Mouse (Mus musculus) C2C12 (cell line): Measurements from ENCODE around the gene Cyp4f18. TPM values are rescaled to one million over a fixed set of nuclear protein-coding genes. Genes with fewer than 3 reads are reported as not detected.
"Not testable (repeated sequence)": the region's sequence is repeated elsewhere in the genome, so short reads cannot be mapped to it uniquely, and the experiment has no call there.

ENCODE experiments used
- H3K27me3 ChIP-seq: one replicate; pipeline ENCODE4 v1.6.1; 2011; ENCODE audit not compliant: control insufficient read depth, insufficient read depth, insufficient read length
- H3K36me3 ChIP-seq: one replicate; pipeline ENCODE4 v1.6.1; 2011; ENCODE audit not compliant: control insufficient read depth, insufficient read depth
- H3K4me3 ChIP-seq: one replicate; pipeline ENCODE4 v1.5.1; 2011; ENCODE audit warnings: mild to moderate bottlenecking, control low read depth; ENCODE audit not compliant: poor library complexity, insufficient read depth, severe bottlenecking
- H3K79me2 ChIP-seq: one replicate; pipeline ENCODE4 v1.6.1; 2011; ENCODE audit not compliant: control insufficient read depth, insufficient read depth
- H3K79me3 ChIP-seq: one replicate; pipeline ENCODE4 v1.6.1; 2011; ENCODE audit warnings: low read depth, control low read depth
- H3ac ChIP-seq: one replicate; pipeline ENCODE3; 2011; ENCODE audit warnings: low read depth; ENCODE audit not compliant: control insufficient read depth, insufficient read length
- CEBPB ChIP-seq: IDR thresholded peaks from one replicate; pipeline ENCODE4 v1.6.1; 2011; ENCODE audit warnings: low read depth, mild to moderate bottlenecking, control low read depth, moderate library complexity
- CTCF ChIP-seq: IDR thresholded peaks from one replicate; pipeline ENCODE4 v1.5.1; 2011; ENCODE audit not compliant: control insufficient read depth, insufficient read depth, insufficient read length
- FOSL1 ChIP-seq: IDR thresholded peaks from one replicate; pipeline ENCODE4 v1.8.0; 2011; ENCODE audit warnings: mild to moderate bottlenecking, low read length; ENCODE audit not compliant: poor library complexity, insufficient read depth, severe bottlenecking
- MAX ChIP-seq: IDR thresholded peaks from one replicate; pipeline ENCODE4 v1.6.1; 2011; ENCODE audit warnings: mild to moderate bottlenecking, control low read depth
- MYOD1 ChIP-seq: IDR thresholded peaks from one replicate; pipeline ENCODE4 v1.6.1; 2011; ENCODE audit warnings: low read depth; ENCODE audit not compliant: control insufficient read depth, insufficient read length
- MYOG ChIP-seq: IDR thresholded peaks from one replicate; pipeline ENCODE4 v1.6.1; 2011; ENCODE audit not compliant: control insufficient read depth, insufficient read length; ENCODE audit errors: extremely low read depth
- USF1 ChIP-seq: IDR thresholded peaks from one replicate; pipeline ENCODE4 v1.6.1; 2011; ENCODE audit warnings: low read depth, mild to moderate bottlenecking, control low read depth, moderate library complexity
- polyA plus RNA-seq: library from polyadenylated mRNA; unstranded; fragments of >200 nt; fragmentation: generic; extraction: Trizol; gene quantifications from one replicate; pipeline ENCODE4 v1.2.1, GENCODE M21; 2012; ENCODE audit warnings: missing spikeins

The Cyp4f18 gene
- polyA plus RNA-seq, 1 experiment = not detected

DNA sequence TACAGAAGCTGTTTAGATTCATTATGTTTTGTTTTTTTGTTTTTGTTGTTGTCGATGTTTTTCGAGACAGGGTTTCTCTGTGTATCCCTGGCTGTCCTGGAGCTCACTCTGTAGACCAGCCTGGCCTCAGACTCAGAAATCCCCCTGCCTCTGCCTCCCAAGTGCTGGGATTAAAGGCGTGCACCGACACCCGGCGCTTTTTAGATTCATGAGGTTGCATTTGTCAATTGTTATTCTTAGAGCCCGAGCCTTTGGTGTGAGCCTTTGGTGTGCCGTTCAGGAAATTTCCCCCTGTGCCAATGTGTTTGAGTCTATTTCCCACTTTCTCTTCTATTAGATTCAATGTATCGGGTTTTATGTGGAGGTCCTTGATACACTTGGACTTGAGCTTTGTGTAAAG, 54.8 kb downstream of the Cyp4f18 start:
- TF ChIP-seq MYOG (no peak), CEBPB (no peak), CTCF (no peak), FOSL1 (no peak), USF1 (no peak), MAX (no peak), MYOD1 (no peak)
- H3K27me3 ChIP-seq = no peaks in the 10 kb centered on the region

DNA sequence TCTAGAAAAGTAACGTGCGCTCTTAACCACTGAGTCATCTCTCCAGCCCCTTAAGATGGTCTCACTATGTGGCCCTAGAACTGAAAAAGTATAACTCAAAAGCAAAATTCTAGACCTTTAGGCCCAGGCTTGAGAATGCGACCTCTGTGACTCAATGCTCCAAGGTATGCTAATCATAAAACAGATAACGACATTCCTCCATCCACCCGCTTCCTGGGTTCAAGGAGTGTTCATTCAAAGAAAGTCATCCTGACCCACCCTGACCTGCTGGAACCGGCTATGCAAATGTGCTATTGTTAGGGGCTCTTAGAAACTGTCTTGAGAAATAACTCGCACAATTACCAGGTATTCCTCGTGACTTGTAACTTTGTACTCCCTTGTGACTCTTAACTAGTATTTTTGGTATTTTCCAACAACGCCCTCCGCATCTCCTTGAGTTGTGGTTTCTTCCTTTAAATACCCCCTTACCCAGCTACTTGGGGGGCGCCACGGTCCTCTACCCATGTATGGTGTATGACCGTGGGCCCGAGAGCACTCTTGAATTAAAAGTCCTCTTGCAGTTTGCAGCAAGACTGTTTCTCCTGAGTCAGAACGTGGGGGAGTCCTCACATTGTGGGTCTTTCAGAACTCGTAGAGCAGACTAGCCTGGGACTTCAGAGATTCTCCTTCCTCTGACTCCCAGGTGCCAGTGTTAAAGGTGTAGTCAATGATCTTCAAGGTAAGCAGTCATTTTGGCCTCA, 56.3 kb downstream of the Cyp4f18 start:
- not testable (repeated sequence) for H3K27me3 ChIP-seq, H3K4me3 ChIP-seq, H3ac ChIP-seq
- peaks cover 49% of the 10 kb centered on the region for H3K79me3 ChIP-seq
- peaks cover 14% of the 10 kb centered on the region for H3K36me3 ChIP-seq
- peaks cover 61% of the 10 kb centered on the region for H3K79me2 ChIP-seq

More for the DNA sequence above, 54.8 kb downstream of the Cyp4f18 start:
- peaks cover 73% of the 10 kb centered on the region for H3K79me2 ChIP-seq
- H3K79me3 ChIP-seq = peaks cover 58% of the 10 kb centered on the region
- no peak overlapping the region for H3ac ChIP-seq
- H3K4me3 ChIP-seq = no peak overlapping the region
- peaks cover 14% of the 10 kb centered on the region for H3K36me3 ChIP-seq

DNA sequence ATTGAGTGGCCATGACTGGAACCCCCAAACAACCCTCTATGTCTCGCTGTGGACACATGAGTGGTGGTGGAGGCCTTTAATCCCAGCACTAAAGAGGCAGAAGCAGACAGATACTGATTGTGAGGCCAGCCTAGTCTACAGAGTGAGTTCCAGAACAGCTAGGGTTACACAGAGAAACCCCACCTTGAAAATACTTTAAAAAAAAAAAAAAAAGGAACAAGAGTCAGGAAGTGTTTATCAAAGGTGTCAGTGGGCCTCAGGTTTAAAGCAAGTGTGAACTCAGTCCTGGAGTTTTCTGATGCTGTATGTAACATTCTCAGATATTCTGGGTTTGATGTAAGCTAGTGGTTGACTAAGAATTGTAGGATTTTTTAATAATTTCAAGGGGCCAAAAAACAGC, 56.9 kb downstream of the Cyp4f18 start:
- Histone ChIP-seq H3K79me3 (peaks cover 42% of the 10 kb centered on the region), H3K36me3 (peaks cover 14% of the 10 kb centered on the region), H3K27me3 (no peaks in the 10 kb centered on the region), H3K4me3 (no peak overlapping the region), H3ac (no peak overlapping the region), H3K79me2 (peaks cover 54% of the 10 kb centered on the region)
- TF ChIP-seq USF1 = no peak

DNA sequence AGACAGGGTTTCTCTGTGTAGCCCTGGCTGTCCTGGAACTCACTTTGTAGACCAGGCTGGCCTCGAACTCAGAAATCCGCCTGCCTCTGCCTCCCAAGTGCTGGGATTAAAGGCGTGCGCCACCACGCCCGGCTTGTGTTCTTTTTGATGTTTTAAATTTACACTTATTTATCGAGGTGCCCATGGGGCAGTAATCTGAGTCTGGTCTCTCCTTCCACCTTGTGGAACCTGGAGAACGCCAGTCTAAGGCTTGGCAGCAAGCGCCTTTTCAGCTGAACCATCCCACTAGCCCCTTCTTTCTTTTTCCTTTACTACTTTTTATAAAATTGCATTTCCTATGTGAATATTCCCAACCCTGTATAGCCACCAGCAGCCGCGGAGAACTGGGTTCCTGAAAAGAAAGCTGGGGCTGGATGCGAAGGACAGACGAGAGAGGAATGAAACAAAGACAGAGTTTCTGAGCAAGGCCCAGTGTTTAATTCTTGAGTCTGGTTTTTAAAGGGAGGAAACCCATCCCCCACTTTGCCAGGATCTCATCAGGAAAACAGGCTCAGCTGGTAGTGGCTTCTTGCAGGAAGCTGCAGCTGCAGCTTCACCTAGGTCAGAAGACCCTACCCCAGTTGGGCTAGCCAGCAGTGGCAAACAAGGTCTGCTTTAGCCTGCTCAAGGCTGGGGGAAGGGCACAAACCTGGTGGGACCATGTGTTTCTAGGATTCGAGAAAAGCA, 57.8 kb downstream of the Cyp4f18 start:
- Histone ChIP-seq H3K4me3 (peak overlapping the region; percentile 56), H3K27me3 (no peaks in the 10 kb centered on the region), H3K36me3 (peaks cover 14% of the 10 kb centered on the region), H3K79me3 (peaks cover 35% of the 10 kb centered on the region), H3ac (peak overlapping the region; percentile 31), H3K79me2 (peaks cover 47% of the 10 kb centered on the region)
- TF ChIP-seq CEBPB (no peak), CTCF (no peak), MYOD1 (no peak), FOSL1 (no peak), USF1 (no peak), MYOG (no peak), MAX (no peak)

DNA sequence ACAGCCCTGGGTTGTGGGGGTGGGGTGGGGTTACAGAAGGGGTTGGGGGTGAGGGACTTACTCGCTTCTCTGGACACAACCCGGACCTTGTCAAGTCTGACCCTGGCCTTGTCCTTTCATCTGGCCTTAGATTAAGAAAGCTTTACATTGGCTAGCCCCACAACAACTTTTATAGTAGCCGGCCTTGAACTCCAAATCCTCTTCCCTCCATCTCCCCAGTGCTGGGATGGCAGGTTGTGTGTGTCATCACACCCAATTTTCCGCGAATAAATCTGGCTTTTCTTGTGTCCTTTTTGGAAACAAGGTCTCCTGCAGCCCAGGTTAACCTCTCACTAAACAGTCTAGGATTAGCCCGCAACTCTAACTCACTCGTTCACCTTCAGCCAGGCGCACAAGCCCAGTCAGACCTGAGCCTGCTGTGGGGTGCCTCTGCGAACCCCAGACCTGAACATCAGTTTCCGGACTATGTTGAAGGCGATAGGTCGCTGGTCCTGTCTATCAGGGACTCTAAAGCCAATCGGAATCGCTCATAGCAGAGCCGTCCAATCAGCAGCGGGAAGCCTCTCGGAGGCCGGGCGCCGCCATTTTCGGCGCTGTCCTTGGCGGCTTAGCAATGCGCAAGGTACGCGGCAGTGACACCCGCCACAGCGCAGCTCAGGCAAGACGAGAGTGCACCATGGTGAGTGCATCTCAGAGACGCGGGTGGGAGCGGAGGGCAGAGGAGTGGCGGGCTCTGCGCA, 58.8 kb downstream of the Cyp4f18 start, which contains the start of gene Zfp961:
Gene Zfp961 (plus strand): TSS at position 557 of the 740 bp plus-strand sequence.
- Histone ChIP-seq H3K27me3 (no peaks in the 10 kb centered on the region), H3K4me3 (peak within 1 kb of the TSS; percentile 56), H3K36me3 (peaks cover 10% of the 10 kb centered on the region), H3K79me3 (peaks cover 28% of the 10 kb centered on the region), H3ac (peak within 1 kb of the TSS; percentile 57), H3K79me2 (peaks cover 37% of the 10 kb centered on the region)
- TF ChIP-seq MAX (peak; percentile 63), CEBPB (no peak)

DNA sequence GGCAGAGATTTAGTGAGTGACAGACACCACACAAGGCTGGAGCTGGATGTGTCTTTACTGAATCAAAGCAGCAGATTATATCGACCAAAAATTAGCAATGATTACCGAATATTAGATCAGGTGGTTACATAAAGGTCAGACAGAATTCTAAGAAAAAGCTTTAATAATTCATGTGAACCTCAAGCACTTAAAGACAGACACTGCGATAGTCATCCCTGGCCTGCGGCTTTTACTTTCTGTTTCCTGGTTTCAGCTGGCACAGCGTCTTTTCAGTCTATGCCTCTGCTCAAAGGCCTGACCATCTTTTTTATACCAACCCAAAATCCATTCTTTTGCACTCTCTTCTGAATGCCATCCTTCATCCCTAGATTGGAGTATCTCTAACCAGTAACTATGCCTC, 60.8 kb downstream of the Cyp4f18 start:
- no peaks in the 10 kb centered on the region for H3K36me3 ChIP-seq
- no peak overlapping the region for H3ac ChIP-seq
- no peaks in the 10 kb centered on the region for H3K27me3 ChIP-seq
- peaks cover 21% of the 10 kb centered on the region for H3K79me2 ChIP-seq
- H3K4me3 ChIP-seq = no peak overlapping the region
- TF ChIP-seq CEBPB (no peak), MAX (no peak), FOSL1 (no peak), USF1 (no peak), CTCF (no peak), MYOD1 (no peak), MYOG (no peak)
- peaks cover 13% of the 10 kb centered on the region for H3K79me3 ChIP-seq
